In the genomic region with DNA sequence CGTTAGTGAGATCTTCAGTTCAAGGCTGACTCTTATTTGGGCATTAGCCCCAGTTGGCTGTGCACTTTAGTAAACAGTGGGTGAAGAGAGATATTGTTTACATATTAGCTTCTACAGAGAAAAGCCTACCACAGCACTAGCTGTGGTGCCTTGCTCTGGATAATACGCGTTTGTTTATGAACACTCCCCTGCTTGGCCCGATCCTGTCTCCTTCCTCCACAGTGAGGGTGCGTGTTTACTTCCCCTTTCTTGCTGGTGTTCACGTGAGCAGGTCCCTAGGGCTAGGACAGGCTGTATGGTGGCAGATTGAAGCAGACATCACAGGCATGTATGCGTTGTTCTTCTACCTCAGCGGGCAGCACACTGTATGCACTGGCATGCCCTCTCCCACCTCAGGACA, we compare ENCODE assay signal across 18 mouse cellular contexts.
DNase-seq lines count a peak whose midpoint lies in the region; ATAC-seq lines count a peak whose summit lies in the region.
"Had no signal": no experiment of that assay in that cellular context is flagged by ENCODE, and none has a peak within 500 bp of the region (broad histone marks: within the 10 kb centered on the region; RNA-seq: fewer than 3 reads in every experiment).

No protein-coding gene starts in this region.

- H3K4me3 ChIP-seq in hindbrain, embryonic 10.5 days, result no peak overlapping the region
- H3K4me3 ChIP-seq: forebrain, embryonic 12.5 days; heart, embryonic 10.5 days; hindbrain, embryonic 15.5 days had no signal

- no peaks in the 10 kb centered on the region for H3K36me3 ChIP-seq in splenic B cell, adult 2 months (ENCODE audit: control insufficient read depth, insufficient read depth, low read length, poor library complexity, severe bottlenecking)
- H3K36me3 ChIP-seq in hindbrain, embryonic 10.5 days, result no peaks in the 10 kb centered on the region
- H3K36me3 ChIP-seq: forebrain, embryonic 12.5 days; heart, embryonic 10.5 days; hindbrain, embryonic 15.5 days had no signal

- H3K27ac ChIP-seq in hindbrain, embryonic 10.5 days, result no peak overlapping the region
- H3K27ac ChIP-seq: forebrain, embryonic 12.5 days; heart, embryonic 10.5 days; hindbrain, embryonic 15.5 days had no signal

- H3K27me3 ChIP-seq in splenic B cell, adult 2 months (ENCODE audit: control insufficient read depth, insufficient read depth, low read length, poor library complexity, severe bottlenecking), result no peaks in the 10 kb centered on the region
- H3K27me3 ChIP-seq in hindbrain, embryonic 10.5 days (ENCODE audit: insufficient read depth, poor library complexity, severe bottlenecking), result 0 out of 2 replicates have a peak, but pooled peaks cover 2% of the 10 kb centered on the region
- H3K27me3 ChIP-seq: forebrain, embryonic 12.5 days; hindbrain, embryonic 15.5 days; Patski had no signal

- peak; percentile 12 for DNase-seq in A20 (ENCODE audit: low read depth, low spot score)
- DNase-seq in B cell, adult 2 months, result peak; percentile 9 to 27
- DNase-seq in splenic B cell, adult 2 months (ENCODE audit: low read depth, low spot score), result peak; percentile 11
- DNase-seq in left cerebral cortex, adult 9 months (ENCODE audit: low spot score in 2 of 2), result no peak
- no peak for DNase-seq in hindbrain, embryonic 10.5 days (ENCODE audit: low spot score)
- DNase-seq: adrenal gland, postnatal 14 days; cerebellum, adult 11-12 months; cerebellum, adult 9-10 months; cerebellum, postnatal 25 days; gastrocnemius, postnatal 36 days; heart, adult 18-20 months had no signal

- peaks cover 15% of the 10 kb centered on the region for H3K4me1 ChIP-seq in hindbrain, embryonic 10.5 days (replicated peaks)

- no peaks in the 10 kb centered on the region for H3K9me3 ChIP-seq in hindbrain, embryonic 10.5 days
- H3K9me3 ChIP-seq: forebrain, embryonic 12.5 days; heart, embryonic 10.5 days; hindbrain, embryonic 15.5 days had no signal

- 81% methylated on average over 8 of the region's 8 CpGs for WGBS in hindbrain, embryonic 10.5 days

- peak; percentile 94 to 95 for ATAC-seq in hematopoietic stem cell, adult 5-6 weeks (replicated peaks in 1 of 2; ENCODE audit: insufficient read depth in 1 of 2, low FRiP score in 2 of 2, low TSS enrichment in 1 of 2, low read depth in 1 of 2, poor library complexity in 2 of 2, severe bottlenecking in 2 of 2)
- ATAC-seq: activated CD4-positive, CD25-positive, alpha-beta regulatory T cell, adult 4 months; intestine, embryonic 16.5 days; Patski had no signal

Comparison
In these comparisons a context has a peak if more than half of its experiments do, and no peak if none do; other contexts are left out.
1. DNase-seq: peak in A20 (single experiment), B cell, adult 2 months (2 of 2) and splenic B cell, adult 2 months (single experiment); none in left cerebral cortex, adult 9 months (0 of 2) and hindbrain, embryonic 10.5 days (single experiment).